Mouse (Mus musculus): ENCODE measurements at regions not wholly inside any gene's neighbourhood (a gene's known extent, or its start where the extent isn't known, plus 50 kb on each side); places are given as distances from the start of the nearest gene placed in this dataset.
A peak's percentile ranks its signal among the peaks of the same experiment; 100 is the strongest.

DNA sequence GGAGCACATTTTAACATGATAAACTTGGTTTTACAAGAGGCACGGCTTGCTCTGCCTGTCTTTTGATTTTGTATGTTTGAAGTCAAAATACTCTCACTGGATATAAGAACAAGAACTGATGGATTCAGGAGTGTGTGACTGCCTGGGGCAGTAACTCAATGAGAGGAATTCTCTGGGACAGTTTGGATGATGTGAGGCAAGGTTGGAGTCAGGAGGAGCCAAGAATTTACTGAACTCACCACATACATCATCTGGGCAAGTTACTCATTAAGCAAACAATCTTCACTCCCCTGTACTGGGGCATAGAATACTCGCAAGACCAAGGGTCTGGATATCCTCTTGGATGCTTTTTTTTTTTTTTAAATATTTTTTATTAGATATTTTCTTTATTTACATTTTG lies 87.7 kb upstream of the 4933412E24Rik start:
- no peak for DNase-seq (ENCODE audit: low spot score)

DNA sequence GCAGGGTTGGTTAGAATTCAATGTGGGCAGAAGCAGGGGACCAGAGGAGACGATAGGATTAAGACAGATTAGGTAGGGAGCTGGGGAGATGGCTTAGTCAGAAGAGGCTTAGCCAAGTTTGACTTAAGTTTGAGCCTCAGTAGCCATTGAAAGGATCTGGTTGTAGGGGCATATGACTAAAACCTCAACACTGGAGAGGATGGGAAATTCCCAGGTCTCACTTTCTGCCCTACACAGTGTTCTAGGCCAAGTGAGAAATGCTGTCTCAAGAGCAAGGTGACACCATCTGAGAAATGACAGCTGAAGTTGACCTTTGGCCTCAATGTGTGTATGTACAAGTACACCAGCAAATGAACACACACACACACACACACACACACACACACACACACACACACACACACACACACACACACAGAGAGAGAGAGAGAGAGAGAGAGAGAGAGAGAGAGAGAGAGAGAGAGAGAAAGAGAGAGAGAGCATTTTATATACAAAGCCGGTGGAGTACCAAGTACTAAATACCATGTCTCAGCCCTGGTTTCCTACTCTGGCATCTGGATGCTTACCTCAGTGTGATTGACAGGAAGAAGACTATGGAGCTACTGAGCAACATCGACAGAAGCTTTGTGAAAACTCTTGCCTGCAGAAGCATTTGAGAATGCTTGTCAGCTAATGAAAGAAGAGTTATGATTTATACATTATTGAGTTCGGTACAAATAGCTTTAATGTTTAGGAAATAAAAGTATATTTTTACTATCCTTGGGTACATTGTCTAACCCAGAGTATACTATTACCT lies 85.3 kb upstream of the 4933412E24Rik start:
- DNase-seq (ENCODE audit: low spot score), result peak; percentile 31

DNA sequence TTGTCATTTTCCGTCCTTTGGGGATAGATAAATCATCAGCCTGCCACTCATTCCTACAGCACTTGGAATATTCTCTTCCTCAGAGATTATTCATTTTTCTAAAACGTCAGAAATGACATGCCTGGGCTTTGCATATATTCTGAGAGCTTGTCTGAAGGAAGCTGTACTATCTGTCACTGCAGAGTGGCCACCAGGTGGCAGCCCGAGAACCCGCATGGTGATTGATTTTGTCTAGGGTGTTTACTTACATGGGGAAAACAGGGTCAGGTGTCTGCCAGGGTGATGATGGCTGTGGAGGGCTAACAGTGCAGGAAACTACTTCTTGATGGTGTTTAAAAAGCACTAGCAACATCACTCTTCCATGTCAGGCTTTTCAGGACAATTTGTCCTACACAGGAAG lies 80.7 kb upstream of the 4933412E24Rik start:
- DNase-seq (ENCODE audit: low spot score), result peak; percentile 91

DNA sequence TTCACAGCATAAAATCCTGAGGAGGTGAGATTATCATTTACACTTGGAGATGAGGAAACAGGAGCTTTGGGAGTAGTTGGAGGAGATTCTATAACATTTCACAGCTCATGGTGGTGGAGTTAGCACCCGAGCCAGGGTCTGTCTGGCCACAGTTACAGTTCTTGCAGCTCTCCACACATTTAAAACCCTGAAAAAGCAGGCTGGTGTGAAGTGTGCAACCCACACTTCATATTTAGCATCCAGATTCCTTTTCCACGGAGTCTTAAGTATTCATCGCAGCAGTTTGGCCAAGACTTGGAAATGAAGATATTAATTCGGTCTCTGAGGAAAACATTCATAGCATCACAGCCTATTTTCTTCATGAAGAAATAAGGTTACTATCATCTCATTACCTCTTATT lies 79.7 kb upstream of the 4933412E24Rik start:
- no peak for DNase-seq (ENCODE audit: low spot score)

DNA sequence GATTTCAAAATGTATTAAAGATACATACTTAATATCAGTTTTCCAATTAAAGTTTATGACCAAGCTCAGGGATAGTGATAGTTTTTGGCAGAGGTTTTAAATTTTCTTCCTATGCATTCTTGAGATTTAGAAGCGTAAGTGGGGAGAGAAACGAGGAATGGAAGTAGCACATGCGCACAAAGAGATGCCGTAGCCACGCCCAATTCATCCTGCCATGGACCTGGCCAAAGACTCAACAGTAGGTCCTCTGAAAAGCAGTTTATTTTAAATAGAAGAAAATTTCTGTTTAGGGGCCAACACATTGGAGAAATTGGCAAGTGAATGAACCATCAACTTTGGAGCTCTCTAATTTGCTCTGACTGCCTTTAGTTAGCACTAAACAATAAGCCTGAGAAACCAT lies 73.5 kb upstream of the 4933412E24Rik start:
- no peak for DNase-seq (ENCODE audit: low spot score)

DNA sequence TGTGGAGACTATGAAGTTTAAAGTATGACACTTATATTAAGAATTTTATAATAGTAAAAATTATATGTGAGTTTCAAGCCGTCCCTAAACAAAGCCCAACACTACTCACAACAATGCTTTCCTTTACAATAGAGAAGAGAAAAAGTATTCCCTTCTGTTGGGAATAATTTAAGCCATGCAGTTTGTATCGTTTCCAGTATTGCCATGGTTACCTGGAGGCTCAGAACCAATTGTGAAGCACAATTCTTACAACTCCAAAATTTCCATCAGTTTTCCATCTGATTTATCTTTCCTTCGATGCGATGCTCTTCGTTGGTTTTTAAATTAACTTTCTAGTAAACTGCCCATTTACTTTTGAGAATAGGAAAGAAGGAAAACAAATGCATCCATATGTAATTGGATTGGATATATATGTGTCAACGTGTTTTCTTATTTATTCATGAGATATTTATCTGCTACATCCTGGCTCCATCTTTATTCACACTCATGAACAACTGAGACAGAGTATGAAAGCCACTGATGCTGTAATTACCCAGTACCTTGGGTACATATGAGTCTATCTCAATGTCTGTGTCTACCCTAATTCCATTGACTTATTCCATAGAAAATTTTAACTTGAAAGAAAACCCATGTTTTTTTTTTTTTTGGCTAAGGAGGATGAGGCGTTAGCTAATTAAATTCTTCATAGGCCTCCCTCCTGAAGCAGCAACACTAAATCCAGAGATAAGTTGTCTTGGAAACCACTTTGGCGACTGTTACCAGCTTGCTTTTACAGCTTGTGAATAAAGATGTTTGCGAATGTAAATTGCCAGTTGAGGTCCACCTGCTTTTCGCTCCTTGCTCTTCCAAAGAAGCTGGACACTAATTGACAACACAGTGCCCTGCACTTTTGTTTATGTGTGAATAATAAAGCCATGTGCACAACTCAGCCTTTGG lies 72.8 kb upstream of the 4933412E24Rik start:
- DNase-seq (ENCODE audit: low spot score), result no peak

Measured in T-cell, adult 2 months (primary cell).